Mouse (Mus musculus): Measurements from ENCODE around the gene Efcab14.

DNA sequence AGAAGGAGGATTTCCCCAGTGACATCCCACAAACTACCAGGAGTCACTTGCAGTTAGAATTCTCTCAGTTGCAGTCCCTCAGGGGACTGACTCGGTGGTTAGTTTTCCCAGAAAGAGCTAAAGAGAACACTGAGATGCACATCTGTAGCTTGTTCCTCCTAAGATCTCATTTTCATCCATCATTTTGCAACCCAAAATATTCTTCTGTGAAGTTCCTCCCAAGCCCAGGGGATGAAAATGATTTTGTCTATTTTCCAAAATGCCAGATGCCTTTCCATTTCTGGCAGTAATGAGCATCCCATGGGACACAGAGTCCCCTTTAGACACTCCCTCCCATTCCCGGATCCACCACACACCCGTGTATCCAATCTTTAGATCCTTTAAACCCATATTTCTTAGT lies 36.1 kb upstream of the Efcab14 start:
- TF ChIP-seq POLR2A (IDR thresholded peaks at IDR 0.05; ENCODE audit: low read depth, low read length) (no peak), SMC3 (IDR thresholded peaks at IDR 0.05; ENCODE audit: low read depth, low read length) (no peak), ETS1 (conservative IDR thresholded peaks at IDR 0.05; ENCODE audit: low read depth, low read length) (no peak), RAD21 (IDR thresholded peaks at IDR 0.05; ENCODE audit: low read depth, low read length) (no peak), CTCF (conservative IDR thresholded peaks at IDR 0.05 in 1 of 2, IDR thresholded peaks at IDR 0.05 in 1 of 2; ENCODE audit: low read depth in 2 of 2, low read length in 2 of 2) (no peak), JUND (conservative IDR thresholded peaks at IDR 0.05; ENCODE audit: low read depth, low read length) (no peak), EP300 (IDR thresholded peaks at IDR 0.05; ENCODE audit: low read length) (no peak), POLR2AphosphoS2 (IDR thresholded peaks at IDR 0.05; ENCODE audit: low read depth, low read length) (no peak), MXI1 (IDR thresholded peaks at IDR 0.05; ENCODE audit: low read depth, low read length) (no peak), ZMIZ1 (IDR thresholded peaks at IDR 0.05; ENCODE audit: low read depth, low read length) (no peak), USF1 (IDR thresholded peaks at IDR 0.05; ENCODE audit: low read depth, low read length) (no peak), TCF12 (IDR thresholded peaks at IDR 0.05; ENCODE audit: low read depth, low read length) (no peak), ZC3H11A (IDR thresholded peaks at IDR 0.05; ENCODE audit: low read depth, low read length) (no peak)

All from CH12.LX (cell line).